Mouse (Mus musculus) frontal cortex, adult (tissue): ENCODE data around the gene 1700056E22Rik.

Experiments used
- ATAC-seq: cut with Nextera tagmentation; 2 replicates; pipeline ENCODE4 v1.9.2; 2017; ENCODE audit warnings: mild to moderate bottlenecking, moderate library complexity, mixed read lengths; ENCODE audit not compliant: low TSS enrichment

The 1700056E22Rik gene

DNA sequence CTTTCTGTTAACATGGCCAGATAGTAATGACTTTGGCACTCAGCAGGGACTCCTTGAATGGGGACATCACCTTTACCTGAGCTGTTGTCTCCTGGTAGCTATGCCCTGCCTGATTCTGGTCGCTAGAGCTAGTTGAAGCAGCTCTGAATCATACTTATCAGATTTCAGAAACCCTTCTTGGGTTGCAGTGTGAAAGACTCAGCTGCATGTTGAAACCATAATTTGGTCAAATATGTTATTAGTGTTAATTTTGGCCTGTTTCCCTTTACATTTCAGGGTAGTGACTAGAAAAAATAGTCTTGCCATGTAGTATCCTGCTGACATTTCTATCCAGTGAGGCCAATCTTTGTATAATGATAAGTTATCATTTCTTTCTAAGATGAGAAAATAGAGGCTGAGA, 17.2 kb upstream of the 1700056E22Rik start:
- no peak for ATAC-seq

DNA sequence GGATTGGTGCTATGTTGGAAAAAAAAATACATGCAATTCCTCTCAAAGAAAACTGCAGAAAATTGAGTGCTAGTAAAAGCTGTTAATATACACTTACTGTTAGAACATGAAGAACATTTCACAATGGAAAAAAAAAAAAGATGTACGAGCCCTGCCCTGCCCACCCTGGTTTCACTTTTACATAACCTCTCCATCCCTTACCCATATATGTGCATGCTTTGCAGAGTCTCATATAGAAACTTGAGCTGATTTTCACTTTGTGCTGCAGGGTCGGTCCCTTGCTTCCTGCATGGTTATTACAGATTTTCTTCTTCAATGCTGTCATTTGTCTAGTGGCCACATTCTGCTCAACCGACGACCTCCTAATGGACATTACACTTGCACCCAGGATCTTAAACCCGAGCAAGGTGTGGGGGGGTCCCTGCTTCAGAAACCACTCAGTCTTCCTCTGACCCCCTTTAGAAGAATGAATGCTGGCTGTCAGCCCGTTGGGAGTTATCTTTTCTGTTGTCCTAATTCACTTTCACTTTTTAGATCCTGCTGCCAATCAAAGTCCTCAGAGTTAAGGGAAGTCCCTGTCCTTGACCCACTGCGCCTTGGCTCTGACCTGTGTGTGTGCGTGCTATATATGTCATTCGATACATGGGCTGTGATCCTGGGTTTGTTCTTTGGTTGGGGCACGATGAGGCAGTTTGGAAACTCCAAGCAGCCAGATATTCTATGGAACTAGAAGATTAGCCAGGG, 14.7 kb upstream of the 1700056E22Rik start:
- ATAC-seq, result no peak

DNA sequence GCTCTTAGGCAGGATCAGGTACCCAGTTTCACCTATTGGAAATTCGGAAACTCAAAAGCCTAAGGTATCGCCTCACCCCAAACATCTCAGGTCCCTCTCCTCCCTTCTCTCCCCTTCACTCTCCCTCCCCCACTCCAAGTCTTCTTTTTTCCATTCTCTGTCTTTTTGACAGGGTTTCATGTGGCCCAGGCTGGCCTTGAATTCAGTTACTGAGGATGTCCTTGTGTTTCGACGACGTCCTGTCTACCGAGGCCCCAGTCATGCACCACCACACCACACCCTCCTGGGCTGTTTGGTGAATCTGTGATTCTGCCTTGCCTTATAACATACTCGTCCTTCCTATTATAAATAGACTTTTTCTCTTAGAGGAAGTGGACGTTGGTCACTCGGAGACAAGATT, 13.7 kb upstream of the 1700056E22Rik start:
- ATAC-seq, result no peak

DNA sequence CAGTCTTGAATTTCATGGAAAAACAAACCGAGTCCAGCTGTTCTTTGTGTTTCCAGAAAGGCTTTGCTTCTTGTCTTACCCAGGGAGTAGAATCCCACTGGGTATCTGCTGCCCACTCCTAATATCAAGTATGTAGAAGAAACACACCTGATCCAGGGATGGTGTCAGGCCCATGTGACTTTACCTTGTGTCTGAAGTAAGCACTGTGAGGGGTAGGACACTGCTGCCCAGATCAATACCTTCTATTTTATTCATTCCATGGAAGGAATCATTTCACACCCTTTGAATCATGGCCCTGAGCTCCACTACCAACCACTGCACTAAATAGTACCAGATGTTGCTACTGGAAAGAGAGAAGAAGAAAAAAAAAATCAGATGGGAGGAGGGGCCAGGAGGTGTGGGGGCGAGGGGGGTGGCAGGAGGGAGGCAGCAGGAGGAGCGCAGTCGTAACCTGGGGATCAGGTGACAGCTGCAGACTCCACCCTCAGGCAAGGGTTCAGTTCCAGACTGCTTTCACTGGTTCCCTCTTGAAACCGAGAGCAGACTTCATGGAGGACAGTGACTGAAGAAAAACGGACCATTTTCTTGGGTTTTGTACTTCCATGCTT, 12.1 kb upstream of the 1700056E22Rik start:
- no peak for ATAC-seq

DNA sequence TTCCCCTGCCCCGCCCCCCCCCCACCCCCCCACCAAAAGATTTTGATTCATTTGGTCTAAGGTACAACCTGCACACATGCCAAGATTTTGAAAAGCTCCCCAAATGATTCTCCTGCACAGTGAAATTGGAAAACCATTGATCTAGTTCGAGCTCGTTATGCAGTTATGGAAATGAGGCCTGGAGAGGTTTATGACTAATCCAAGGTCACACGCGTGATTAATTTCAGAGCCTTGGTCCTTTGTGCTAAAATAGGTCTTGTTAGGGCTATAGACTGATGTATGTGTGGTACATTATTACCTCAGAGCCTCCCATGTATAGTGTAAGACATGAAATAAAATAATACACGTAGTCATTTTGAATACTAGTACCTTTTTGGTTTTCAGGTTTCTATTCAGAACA, 9.3 kb upstream of the 1700056E22Rik start:
- ATAC-seq, result no peak

DNA sequence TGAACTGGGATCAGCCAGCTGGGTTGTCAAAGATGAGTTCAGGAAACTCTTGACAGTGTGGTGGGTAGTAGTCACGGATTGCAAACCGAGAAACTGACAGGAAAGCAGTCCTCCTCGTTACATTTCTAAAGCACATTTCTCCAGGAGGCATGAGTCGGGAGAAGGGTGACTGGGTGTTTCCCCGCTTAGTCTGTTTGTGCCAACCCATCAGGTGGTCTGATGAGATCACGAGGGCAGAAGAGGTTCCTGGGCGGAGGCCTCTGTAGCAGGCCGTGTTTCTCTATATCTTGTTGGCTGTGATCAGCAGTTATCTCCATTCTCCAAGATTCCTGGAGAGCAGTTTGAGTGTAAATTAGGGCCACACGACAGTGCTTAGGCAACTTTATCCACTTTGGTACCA, 8.6 kb upstream of the 1700056E22Rik start:
- no peak for ATAC-seq

DNA sequence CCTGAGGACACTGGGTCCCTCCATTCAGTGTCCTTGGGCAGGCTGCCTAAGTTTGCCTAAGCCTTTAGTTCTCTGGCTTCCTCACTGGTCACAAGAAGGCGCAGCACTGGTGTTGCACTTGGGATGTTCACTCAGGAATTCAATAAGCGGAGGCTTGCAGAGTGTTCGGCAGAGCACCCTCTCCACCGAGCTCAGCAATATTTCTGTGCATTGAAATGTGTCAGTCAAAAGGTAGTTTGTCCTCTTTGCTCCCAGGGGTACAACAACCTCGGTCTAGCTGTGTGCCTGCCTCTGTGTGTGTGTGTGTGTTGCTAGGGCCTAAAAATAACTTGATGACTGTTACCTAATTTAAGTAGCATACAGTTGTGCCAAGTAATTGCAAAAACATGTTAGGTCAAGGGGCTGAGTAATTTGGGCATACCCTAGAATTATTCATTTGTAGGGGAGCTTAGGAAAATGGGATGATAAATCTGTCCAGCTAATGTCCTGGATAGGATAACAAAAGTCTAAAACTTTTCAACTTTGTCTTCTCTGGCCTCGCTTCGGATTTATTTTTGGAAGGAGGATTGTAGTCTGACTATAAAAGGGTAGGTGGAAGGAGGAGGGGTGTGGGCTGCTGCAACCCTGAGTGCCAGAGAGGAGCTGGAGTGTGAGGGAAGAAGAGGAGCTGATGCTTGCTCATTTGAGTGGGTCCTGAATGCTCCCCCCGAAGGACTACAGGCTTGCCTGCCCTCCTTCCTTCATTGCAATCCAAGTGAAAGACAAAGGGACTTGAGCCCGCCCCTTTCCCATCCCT, 7.9 kb upstream of the 1700056E22Rik start:
- ATAC-seq, result 0 out of 2 replicates have a peak, but pooled peaks have one; percentile 35

DNA sequence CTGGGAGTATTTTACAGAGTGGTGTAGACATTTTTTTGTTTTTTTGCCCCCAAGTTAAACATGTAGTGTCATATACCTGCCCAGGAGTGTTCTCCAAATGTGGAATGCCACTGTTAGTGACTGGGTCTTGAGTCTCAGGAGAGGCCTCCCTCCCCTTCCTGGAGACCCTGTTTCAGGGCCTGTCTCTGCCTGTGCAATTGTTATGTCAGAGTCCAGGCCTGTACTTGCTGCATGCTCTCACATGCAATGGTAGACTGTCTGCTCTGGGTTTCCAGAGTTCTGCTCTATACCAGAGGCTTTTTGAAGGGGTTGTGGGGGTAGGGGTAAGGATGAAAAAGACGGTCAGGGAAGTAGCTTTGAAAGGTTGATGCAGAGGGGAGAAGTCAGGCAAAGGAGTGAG, 6.8 kb upstream of the 1700056E22Rik start:
- ATAC-seq, result no peak

DNA sequence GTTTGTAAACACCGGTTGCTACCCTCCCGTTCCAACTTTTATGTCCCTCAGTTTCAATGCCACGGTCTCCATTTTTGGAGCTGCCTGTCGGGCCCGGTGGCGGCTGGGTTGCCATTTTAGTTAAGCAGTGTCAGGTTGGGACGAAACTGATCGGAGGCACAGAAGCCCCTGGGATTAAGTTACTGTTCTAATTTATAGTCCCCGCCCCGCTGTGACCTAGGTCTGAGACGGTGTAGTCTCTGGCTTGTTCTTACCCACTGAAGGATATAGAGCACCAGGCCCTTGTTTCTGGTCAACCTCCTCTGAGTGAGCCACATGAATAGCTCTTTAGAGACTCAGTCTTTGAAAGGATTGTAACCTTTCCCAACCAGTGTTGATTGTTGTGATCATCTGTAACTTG, 6.1 kb upstream of the 1700056E22Rik start:
- ATAC-seq, result no peak

DNA sequence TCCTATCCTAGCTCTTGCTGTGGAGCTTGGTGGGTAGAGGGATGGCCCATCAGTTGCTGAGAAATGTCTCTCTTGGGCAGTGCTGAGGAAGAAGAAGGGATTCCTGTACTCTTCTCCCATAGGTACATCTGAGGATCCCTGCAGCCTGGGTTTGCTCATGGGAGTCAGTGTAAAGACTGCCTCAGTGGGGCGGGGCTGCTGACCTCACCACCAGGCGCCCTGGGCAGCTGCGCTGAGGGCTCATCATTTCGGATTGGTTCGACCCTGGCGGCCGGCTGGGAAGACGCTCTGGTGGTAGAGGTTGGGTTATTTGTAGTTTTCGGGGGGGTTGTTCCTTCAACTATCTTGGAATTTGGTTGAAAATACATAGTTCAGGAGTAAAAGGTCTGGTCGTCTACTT, 5.2 kb upstream of the 1700056E22Rik start:
- no peak for ATAC-seq

DNA sequence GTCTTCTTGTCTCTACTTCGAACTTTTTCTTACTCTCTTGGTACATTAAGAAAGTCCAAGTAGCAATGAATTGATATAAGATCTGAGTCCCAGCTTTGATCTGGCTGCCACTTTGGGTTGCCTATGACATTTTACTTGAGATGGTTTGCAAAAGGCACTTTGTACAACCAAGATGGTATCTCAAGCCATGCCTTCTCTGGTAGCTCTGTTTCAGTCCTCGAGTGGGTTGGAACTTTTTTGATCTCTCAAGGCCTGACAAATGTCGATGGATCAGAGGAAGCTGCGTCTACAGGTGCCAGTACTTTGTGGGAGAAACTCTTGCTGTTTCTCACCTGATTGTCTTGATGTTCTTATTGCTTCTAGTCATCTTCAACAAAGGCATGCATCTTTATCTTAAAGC, 3.7 kb upstream of the 1700056E22Rik start:
- ATAC-seq, result no peak

DNA sequence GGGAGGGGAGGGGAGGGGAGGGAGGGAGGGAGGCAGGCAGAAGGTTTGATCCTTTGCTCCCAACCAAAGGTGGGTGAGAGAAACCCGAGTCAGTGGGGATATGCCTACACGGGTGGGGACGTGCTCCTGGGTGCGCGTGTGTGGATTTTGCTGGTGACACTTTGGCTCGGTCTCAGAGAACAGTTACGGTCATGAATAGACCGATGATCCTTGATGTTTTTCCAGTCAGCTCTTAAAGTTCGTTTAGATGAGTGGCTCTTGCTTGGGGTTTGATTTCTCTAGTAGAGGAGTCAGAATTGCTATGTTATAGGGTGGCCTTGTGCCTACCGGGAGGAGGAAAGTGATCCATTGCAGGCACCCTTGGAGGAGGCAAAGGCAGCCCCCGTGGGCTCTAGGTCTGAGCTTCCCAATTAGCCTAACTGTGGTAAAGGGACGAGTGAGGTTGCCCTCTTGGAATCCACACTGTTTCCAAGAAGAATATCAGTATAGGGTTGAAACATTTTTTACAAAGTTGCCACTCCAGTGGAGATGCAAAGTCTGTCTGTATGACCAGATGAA, 1.3 kb upstream of the 1700056E22Rik start:
- ATAC-seq, result no peak

DNA sequence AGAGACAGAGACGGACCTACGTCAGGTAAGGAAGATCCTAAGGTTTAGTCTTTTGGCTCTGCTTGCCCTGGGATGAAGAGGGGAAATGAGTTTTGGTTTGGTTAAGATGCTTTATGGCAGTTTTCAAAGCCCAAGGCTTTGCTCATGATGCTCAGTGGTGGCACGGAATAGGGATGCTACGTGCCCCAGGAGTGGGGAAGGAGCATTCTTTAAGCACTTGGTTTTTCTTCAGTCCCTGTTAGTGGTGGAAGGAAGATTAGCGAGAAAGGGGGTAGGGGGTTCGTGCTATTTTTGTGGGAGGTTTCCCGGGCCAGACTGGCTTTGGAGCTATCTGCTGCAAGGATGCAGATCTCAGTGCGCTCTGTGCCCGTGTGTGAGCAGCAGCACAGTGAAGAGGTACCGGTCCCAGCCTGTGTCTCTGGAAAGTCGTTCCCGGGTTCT, 660 bp upstream of the 1700056E22Rik start:
- ATAC-seq, result peak; percentile 24; the same call in 1 of the 2 replicates

DNA sequence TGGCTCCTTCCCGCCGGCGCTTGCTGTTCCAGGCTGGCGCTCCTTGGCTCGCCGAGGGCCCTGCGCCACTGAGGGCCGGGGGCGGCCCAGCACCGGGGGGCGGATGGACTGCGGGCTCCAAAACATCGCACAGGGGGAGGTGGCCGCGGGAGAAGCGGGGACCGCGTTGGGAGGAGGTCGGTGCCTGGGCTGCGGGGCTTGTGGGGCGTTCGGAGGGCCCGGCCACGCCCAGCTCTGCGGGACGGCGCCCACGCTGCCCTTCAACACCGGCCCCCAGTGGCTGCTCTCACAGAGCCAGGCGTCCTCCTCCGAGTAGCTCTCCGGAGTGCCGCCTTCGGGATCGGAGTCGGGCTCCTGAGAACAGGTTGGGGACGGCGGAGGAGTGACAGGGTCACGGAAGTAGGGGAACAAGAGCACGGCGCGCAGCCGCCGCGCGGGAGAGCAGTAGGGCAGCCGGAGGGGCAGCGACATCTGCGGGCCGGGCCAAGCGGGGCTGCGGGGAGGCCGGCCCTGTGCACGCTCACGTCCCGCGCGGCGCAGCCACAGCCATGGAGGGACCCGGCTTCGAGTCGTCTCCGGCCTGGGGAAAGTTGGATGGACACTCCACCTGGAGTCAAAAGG, 601 bp downstream of the 1700056E22Rik start:
- ATAC-seq, result peak; percentile 58

DNA sequence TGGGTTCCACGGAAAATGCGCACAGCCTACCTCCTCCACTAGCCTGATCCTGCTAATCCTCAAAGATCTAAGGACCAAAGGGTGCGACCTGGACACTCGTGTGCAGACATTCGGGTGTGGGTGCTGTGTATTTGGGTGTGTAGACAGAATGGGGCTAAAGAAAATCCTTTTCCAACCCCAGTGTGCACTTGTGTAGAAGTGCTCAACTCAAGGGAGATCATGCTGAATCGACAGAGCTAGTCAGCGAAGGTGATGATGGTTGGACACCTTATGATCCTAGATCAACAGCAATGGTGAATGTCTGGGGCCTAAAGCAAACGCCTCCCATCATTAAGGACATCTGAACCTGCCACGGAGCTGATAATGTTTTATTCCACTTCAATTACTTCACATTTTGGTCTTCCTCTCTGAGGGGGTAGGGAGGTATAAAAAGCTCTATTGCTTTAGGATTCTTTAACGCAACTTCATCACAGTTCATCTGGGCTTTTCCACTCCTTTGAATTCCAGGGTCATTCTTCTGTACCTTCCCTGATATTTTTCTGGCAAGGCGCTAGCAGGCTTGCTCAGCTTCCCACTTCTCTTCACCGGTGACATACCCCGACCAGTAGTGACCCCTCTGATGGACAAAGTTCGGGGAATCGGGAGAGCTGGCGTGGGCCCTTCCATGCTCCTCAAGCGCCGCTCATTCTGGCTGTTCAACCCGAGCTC, 1.3 kb downstream of the 1700056E22Rik start:
- no peak for ATAC-seq

DNA sequence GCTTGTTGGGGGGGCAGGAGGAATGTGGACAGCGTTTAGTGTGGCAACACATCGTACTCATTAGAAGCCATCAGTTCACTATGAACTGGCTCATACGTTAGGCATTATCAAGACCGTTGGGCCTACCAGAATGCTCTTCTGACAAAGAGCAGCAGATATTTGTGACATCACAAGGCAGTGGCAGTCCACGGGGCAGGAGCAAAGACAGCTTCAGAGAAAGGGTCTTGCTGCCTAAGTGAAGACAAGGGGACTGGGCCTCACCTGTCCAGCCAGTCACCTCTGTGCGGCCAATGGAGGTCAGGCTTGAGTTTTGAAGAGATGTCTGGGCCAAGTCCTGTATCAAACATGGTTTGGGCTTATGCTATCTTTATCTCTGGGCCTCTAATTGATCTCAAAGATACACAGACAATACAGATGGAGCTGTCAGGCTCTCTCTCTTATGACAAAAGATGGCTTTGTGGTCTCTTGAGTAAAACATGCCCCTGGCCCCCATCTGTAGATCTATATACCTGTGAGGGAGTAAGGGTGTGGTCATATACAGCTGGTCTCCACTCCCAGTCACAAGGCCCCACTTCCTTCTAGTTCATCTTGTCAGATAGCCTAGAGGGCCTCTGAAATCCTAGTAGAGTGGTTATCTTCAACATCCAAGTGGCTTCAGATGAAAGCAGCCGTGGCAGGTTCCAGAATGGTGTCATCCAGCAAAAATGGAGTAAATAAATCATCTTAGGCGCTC, 3.9 kb downstream of the 1700056E22Rik start:
- ATAC-seq, result no peak

DNA sequence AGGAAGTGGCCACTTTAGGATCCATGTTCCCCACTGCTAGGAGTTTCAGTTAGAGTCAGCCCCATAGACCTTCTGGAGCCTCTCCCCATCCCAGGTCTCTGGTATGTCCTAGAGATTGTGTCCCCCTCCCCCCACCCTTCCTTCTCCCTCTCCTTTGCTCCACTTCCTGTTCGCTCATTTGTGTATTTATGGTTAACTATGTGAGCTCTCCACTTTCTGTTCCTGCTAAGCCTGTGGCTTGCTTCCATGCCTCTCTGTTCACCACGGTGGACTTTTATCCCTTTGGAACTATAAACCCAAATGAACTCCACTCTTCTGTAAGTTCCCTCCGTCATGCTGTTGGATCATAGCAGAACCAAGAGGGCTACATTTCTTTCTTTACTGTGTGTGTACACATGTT, 7.1 kb downstream of the 1700056E22Rik start:
- ATAC-seq, result no peak

DNA sequence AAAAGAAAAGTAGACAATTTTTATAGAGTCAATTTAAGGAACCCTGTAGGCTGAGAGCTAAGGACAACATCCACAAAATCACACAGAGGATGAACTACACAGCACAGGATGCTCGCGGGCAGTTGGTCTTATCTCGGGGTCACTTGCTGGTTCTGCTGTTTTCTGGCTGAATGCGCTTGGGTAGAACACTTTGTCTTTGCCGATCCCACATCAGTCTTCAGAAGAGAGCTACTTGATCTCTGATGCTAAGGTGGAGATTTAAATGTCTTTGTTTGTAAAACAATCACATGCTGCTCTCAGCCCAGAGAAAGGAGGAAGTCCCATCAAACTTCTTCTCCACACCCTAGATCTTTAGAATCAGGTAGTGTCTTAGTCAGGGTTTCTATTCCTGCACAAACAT, 9.0 kb downstream of the 1700056E22Rik start:
- ATAC-seq, result no peak

DNA sequence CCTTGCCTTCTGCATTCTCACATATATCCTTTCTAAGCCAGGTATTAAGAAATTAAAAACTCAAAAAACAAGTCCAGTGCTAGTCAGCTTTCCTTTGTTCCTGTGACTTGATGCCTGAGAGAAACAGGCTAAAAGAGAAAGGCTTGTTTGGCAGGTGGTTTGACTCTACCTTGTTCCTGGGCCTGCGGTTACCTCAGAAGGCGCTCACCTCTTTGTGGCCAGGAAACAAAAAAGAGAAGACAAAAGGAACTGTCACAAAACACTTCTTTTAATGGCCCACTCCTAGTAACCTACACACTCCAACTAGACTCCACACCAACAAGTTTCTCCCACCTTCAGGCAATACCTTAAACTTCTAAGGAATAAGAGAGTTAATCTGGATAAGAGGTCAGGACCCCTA, 9.5 kb downstream of the 1700056E22Rik start:
- ATAC-seq, result no peak

DNA sequence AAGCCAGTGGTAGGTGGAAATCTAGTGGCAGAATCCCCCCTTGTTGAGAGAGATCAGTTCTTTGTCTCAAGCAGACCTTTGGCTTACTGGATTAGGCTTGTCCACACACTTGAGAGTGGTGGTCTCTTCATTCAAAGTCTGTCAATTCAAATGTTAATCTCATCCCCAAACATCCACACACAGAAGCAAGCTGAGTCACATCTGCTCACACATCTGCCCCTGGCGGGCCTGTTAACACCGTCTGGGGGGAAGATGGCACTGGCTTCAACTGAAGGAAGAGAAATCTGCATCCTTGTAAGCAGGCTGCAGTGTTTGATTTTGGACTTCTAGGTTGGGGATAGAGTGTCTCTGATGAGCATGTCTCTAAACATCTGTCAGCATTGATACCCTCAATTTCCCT, 10.1 kb downstream of the 1700056E22Rik start:
- ATAC-seq, result no peak

DNA sequence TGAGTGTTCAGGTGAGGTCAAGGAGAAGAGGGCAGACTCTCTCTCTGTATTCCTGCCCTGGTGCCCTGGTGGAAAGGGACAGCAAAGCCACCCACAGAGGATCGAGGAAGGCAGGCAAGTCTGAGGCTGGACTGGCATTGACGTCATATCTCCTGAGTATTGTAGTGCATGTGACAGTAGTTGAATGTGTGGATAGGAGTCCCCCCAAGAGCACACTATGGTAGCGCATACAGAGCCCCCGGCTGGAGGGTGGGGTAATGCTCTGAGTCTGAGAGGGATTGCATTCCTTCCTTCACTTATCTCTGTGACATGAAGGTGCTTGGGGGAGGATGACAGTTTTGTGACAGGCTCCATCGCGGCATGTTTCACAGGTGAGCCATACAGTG, 14.4 kb downstream of the 1700056E22Rik start:
- no peak for ATAC-seq
